Comparison of ENCODE assay signal across 17 mouse cellular contexts in genomic region chr11:72147910-72148309, GRCm38 (mm10). TPM values are rescaled to one million over a fixed set of nuclear protein-coding genes. Genes with fewer than 3 reads are reported as not detected.
DNase-seq lines count a peak whose midpoint lies in the region; ATAC-seq and TF ChIP-seq lines count a peak whose summit lies in the region.
"Had no signal": no experiment of that assay in that cellular context is flagged by ENCODE, and none has a peak within 500 bp of the region (broad histone marks: within the 10 kb centered on the region; RNA-seq: fewer than 3 reads in every experiment).

No protein-coding gene starts in this region.

- ATAC-seq in forebrain, postnatal 0 days: peak; percentile 82

- H3K4me2 ChIP-seq in forebrain, postnatal 0 days (ENCODE audit: low read depth): no peak overlapping the region
- H3K4me2 ChIP-seq: liver, embryonic 11.5 days; lung, embryonic 14.5 days had no signal

- no peak for TF ChIP-seq CTCF in forebrain, postnatal 0 days (IDR thresholded peaks at IDR 0.05; ENCODE audit: low read depth)

- no peaks in the 10 kb centered on the region for H3K9me3 ChIP-seq in forebrain, postnatal 0 days (ENCODE audit: low read length)
- H3K9me3 ChIP-seq in midbrain, embryonic 10.5 days (replicated peaks): no peaks in the 10 kb centered on the region
- H3K9me3 ChIP-seq: G1E; heart, embryonic 10.5 days had no signal

- H3K4me3 ChIP-seq in forebrain, postnatal 0 days (ENCODE audit: low read depth, low read length): no peak overlapping the region
- H3K4me3 ChIP-seq in midbrain, embryonic 10.5 days: no peak overlapping the region
- H3K4me3 ChIP-seq: heart, embryonic 10.5 days had no signal

- 0 out of 2 replicates have a peak, but pooled peaks cover 2% of the 10 kb centered on the region for H3K36me3 ChIP-seq in forebrain, postnatal 0 days (ENCODE audit: insufficient read depth)
- peaks cover 2% of the 10 kb centered on the region for H3K36me3 ChIP-seq in midbrain, embryonic 10.5 days

- H3K9ac ChIP-seq in forebrain, postnatal 0 days: no peak overlapping the region
- H3K9ac ChIP-seq: lung, embryonic 14.5 days had no signal

- H3K27ac ChIP-seq in forebrain, postnatal 0 days (ENCODE audit: low read depth, low read length): no peak overlapping the region
- 0 out of 2 replicates have a peak overlapping the region, but pooled peaks have one; percentile 7 for H3K27ac ChIP-seq in midbrain, embryonic 10.5 days (replicated peaks)
- H3K27ac ChIP-seq: heart, embryonic 10.5 days had no signal

- H3K27me3 ChIP-seq in forebrain, postnatal 0 days (ENCODE audit: insufficient read depth, low read length): no peaks in the 10 kb centered on the region
- H3K27me3 ChIP-seq in midbrain, embryonic 10.5 days (ENCODE audit: low read depth, poor library complexity, severe bottlenecking): peaks cover 18% of the 10 kb centered on the region

- H3K4me1 ChIP-seq in forebrain, postnatal 0 days (ENCODE audit: insufficient read depth): 0 out of 2 replicates have a peak, but pooled peaks cover 6% of the 10 kb centered on the region
- H3K4me1 ChIP-seq in midbrain, embryonic 10.5 days: peaks cover 38% of the 10 kb centered on the region

- DNase-seq in retina, postnatal 1 day: peak; percentile 50
- DNase-seq in retina, embryonic 14.5 days (ENCODE audit: low spot score): no peak
- DNase-seq in forebrain, postnatal 0 days: peak; percentile 43
- no peak for DNase-seq in midbrain, embryonic 10.5 days (ENCODE audit: low spot score)
- no peak for DNase-seq in adipocyte (ENCODE audit: low spot score)
- DNase-seq in adrenal gland, adult 8-10 months: no peak
- DNase-seq in ovary, postnatal 10 days (ENCODE audit: low spot score): no peak
- DNase-seq in MN1 (ENCODE audit: low spot score): no peak
- DNase-seq: adrenal gland, postnatal 25 days; cerebellum, adult 9-10 months; kidney, adult 11 months; kidney, postnatal 36 days; lung, embryonic 14.5 days had no signal

- 4% methylated on average over 3 of the region's 3 CpGs for WGBS in forebrain, postnatal 0 days
- 25% methylated on average over 3 of the region's 3 CpGs for WGBS in midbrain, embryonic 10.5 days

RNA-seq across cellular contexts. Expression of gene Pitpnm3, which starts 12.3 kb away (rescaled TPM):
- total RNA-seq in forebrain, postnatal 0 days (2014; rRNA removed): 7.8 and 14.0 TPM in 2 replicates
- polyA plus RNA-seq in forebrain, postnatal 0 days (2015; fragmentation: Nextera tagmentation; extraction: Ambion mirVana): 1.9 and 3.2 TPM in 2 replicates
- polyA plus RNA-seq in midbrain, embryonic 10.5 days (2016; fragmentation: Nextera tagmentation; extraction: Ambion mirVana): 0.10 and 0.25 TPM in 2 replicates
- total RNA-seq in adrenal gland, adult 8-10 months (2022): 10 to 100 TPM in 2 of 4 experiments, 1 to 10 TPM in 2; 1.9 to 15.9 (median 8.4) TPM

RNA-seq across cellular contexts. Expression of gene Gm43951, which starts 58.7 kb away (rescaled TPM):
- 3.3 and 3.6 TPM in 2 replicates for total RNA-seq in forebrain, postnatal 0 days (2014; rRNA removed)
- polyA plus RNA-seq in forebrain, postnatal 0 days (2015; fragmentation: Nextera tagmentation; extraction: Ambion mirVana): 0.33 and 0.62 TPM in 2 replicates
- polyA plus RNA-seq in midbrain, embryonic 10.5 days (2016; fragmentation: Nextera tagmentation; extraction: Ambion mirVana): 0.28 and 0.61 TPM in 2 replicates
- 1 to 10 TPM in 3 of 4 experiments, under 1 TPM in 1; 0.64 to 2.1 (median 1.3) TPM for total RNA-seq in adrenal gland, adult 8-10 months (2022)
- polyA plus RNA-seq: liver, embryonic 11.5 days; lung, embryonic 14.5 days; stomach, embryonic 14.5 days had no signal

RNA-seq across cellular contexts. Expression of gene 4933427D14Rik, which starts 59.3 kb away (rescaled TPM):
- 23.2 and 28.0 TPM in 2 replicates for total RNA-seq in forebrain, postnatal 0 days (2014; rRNA removed)
- 11.1 TPM in 2 replicates for polyA plus RNA-seq in forebrain, postnatal 0 days (2015; fragmentation: Nextera tagmentation; extraction: Ambion mirVana)
- 19.0 and 20.2 TPM in 2 replicates for polyA plus RNA-seq in midbrain, embryonic 10.5 days (2016; fragmentation: Nextera tagmentation; extraction: Ambion mirVana)
- 10 to 100 TPM in 2 of 4 experiments, 1 to 10 TPM in 2; 7.0 to 16.0 (median 10.6) TPM for total RNA-seq in adrenal gland, adult 8-10 months (2022)

RNA-seq across cellular contexts. Expression of gene Txndc17, which starts 59.4 kb away (rescaled TPM):
- 61.3 and 78.8 TPM in 2 replicates for total RNA-seq in forebrain, postnatal 0 days (2014; rRNA removed)
- 114 and 134 TPM in 2 replicates for polyA plus RNA-seq in forebrain, postnatal 0 days (2015; fragmentation: Nextera tagmentation; extraction: Ambion mirVana)
- polyA plus RNA-seq in midbrain, embryonic 10.5 days (2016; fragmentation: Nextera tagmentation; extraction: Ambion mirVana): 166 and 185 TPM in 2 replicates
- 10 to 100 TPM; 64.8 to 87.4 (median 71.6) TPM for total RNA-seq in adrenal gland, adult 8-10 months (2022)

Comparison
In these comparisons a context has a peak if more than half of its experiments do, and no peak if none do; other contexts are left out.
1. DNase-seq: peak in retina, postnatal 1 day (single experiment) and forebrain, postnatal 0 days (single experiment); none in retina, embryonic 14.5 days (single experiment), midbrain, embryonic 10.5 days (single experiment), adipocyte (single experiment), adrenal gland, adult 8-10 months (single experiment), ovary, postnatal 10 days (single experiment) and MN1 (single experiment).